Mouse (Mus musculus) urinary bladder, postnatal 14 days (tissue): ENCODE measurements around the gene Rps2.
"Not testable (repeated sequence)": the region's sequence is repeated elsewhere in the genome, so short reads cannot be mapped to it uniquely, and the experiment has no call there.

Experiments
- DNase-seq: peaks from one replicate; pipeline ENCODE4 v3.0.0; 2021; ENCODE audit warnings: low spot score

Rps2 gene

DNA sequence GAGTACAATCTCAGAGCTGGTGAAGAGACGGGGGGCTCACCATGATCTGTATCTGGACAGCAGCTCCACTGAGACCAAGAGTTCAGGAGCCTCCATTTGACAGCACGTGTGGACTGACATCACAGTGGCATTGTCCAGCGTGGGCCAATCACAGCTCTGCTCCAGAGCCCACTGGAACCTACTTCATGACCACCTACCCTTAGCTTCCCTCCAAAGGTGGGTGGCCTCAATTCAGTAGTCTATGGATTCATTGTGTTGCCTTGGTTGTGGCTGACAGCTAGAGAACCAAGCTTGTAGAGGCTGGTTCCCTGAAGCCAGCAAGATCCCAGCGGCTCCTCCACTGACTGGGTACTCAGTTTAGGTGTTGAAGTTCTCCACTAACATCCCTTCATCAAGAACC, at the start of gene Rps2, which contains the start of gene Rnf151:
TSS of gene Rps2 (plus strand) at position 174 of the 400 bp plus-strand sequence.
TSS of gene Rnf151 (minus strand) at position 121 of the 400 bp plus-strand sequence.
- DNase-seq = no peak

DNA sequence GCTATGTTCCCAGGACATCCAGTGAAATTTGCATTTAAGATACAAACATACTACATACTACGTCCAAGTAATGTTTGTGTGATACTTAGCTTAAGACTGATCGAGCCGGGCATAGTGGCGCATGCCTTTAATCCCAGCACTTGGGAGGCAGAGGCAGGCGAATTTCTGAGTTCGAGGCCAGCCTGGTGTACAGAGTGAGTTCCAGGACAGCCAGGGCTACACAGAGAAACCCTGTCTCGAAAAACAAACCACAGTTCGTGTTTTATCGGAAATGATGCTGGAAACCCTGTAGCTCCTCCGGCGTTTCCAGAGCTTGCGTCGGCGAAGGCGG, 48.7 kb upstream of the Rps2 start:
- not testable (repeated sequence) for DNase-seq

DNA sequence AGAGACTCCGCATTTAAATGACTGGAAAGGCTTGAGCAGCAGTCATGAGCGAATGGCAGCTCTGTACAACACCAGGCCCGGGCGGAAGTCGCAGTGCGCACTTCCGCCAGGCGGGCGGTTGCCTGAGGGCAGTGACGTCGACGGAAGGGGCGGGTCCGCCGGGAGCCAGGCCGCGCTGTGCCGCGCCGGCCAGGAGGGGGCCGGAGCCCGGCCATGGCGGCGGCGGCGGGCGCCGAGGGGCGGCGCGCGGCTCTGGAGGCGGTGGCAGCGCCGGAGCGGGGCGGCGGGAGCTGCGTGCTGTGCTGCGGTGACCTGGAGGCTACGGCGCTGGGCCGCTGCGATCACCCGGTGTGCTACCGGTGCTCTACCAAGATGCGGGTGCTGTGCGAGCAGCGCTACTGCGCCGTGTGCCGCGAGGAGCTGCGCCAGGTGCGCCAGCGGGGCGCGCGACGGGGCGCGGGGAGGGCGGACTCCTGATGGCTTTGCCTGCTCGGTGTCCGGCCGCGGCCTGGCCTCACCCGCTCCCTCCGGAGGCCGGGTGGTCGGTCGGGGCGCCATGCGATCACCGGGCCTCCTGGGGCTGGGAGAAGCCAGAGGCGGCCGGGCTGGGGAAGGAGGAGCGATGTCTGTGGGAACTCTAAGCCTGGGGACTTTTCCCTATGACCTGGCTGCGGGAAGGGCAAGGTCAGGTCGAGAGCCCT, 48.2 kb upstream of the Rps2 start, which contains the start of gene Zfp598:
TSS of gene Zfp598 (plus strand) at position 143 of the 701 bp plus-strand sequence.
- DNase-seq = peak; percentile 96

DNA sequence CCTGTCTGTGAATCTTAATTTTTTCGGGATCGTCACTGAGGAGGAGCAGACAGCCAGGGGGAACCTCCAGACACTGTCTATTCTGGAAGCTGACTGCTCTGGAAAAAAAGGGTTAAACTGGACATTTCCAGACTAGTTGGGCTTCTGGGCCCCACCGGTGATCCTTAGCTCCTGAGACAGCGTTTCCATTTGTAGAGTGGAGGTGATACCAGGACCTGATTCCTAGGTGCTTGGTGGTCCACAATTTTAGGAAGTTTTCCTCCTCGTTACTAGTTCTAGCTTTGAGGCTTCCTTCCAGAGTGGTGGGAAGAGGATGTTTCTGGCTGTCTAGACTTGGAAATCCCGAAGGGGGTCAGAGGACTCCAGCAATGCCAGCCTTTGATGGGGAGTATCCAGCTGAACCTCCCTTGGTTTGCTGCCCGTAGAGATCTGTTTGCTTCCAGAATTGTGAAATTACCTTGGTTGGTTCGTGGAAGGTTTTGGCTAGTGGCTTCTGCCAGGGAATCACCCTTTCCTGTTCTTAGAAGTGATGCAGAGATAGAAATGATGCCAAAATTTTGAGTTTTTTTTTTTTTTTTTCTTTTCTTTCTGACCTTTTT, 47.6 kb upstream of the Rps2 start:
- no peak for DNase-seq

DNA sequence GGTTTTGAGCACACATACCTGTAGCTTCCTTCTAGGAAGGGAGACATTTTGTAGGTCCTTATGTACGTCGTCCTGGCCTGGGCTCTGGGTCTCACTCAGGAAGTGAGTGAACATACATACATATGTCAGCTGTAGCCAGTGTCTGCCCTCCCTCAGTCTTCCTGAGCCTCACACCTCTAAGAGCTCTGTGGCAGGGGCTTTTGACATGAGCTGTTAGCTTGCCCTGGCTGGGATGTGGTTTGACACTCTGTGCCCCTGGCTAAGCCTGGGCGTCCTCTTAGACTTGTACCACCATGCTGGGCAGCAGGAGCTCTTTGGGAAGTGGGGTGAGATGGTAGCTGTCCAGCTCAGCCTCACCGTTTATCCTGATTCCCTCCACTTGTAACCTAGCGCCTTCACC, 46.6 kb upstream of the Rps2 start:
- DNase-seq = no peak

DNA sequence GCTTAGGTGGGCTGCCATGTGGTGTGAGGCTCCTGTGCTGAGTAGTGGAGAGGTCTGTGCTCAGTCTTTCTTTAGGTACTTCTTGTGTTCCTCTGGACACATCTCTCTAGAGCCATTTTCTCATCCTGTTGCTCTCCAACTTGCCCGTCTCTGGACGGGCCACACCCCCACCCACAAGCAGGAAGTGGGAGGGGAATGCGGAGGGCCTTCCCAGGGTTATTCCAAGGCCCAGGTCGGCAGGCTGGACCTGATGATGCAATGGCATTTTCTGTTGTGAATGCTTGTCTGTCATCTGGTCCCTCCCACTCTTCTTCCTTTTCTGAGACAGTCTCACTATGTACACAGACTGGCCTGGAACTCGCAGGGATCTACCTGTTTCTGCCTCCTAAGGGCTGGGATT, 45.8 kb upstream of the Rps2 start:
- DNase-seq = peak; percentile 43

DNA sequence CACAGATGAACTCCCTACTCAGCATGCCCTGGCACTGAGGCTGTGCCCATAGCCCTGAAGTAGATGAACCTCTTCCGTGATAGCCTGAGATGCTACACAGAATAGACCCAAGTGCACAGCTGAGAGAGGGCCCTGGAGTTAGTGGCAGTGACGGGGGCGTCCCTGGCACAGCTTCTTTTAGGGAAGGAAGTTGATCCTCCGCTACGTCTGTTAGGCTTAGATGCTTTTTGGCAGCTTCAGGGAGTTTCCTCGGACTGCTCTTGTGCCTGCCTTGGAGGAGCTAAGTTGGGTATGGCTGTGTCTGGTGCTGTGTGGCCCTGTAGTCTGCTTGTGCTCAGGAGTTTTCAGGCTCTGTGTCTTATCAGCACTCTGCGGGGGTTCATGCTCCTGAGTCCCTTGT, 43.6 kb upstream of the Rps2 start:
- DNase-seq = no peak

DNA sequence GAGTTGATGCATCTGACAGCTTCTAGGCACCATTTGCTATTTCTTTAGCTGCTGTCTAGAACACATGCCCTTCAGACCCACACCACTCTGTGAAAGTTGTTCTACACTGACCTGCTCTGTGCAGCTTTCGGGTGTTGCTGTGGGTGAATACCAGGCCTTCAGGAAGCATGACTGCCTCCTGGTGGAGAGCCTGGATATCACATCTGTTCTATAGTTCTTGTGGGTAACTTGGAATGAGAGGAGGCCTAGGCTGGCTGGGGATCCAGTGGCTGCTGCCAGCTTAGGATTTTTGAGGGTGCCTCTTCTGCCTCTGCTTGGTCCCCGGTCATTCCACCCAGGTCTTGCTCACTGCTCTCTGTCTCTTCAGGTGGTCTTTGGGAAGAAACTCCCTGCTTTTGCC, 41.7 kb upstream of the Rps2 start:
- DNase-seq = peak; percentile 71

DNA sequence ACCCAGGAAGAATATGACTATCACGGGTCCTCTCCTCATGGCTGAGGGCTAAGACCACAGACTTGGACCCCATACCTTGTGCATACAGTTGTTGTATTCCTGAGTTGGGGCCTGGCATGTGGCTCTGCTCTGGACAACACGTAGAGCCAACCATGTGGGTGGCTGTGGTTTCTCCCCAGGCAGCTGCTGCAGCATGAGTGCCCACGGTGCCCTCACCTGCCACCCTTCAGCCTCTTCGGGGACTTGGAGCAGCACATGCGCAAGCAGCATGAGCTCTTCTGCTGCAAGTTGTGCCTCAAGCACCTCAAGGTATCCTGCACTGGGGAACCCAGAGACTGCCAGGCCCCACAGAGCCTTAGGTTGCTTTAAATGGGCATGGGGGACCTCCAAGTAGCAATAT, 41.0 kb upstream of the Rps2 start:
- DNase-seq = no peak

DNA sequence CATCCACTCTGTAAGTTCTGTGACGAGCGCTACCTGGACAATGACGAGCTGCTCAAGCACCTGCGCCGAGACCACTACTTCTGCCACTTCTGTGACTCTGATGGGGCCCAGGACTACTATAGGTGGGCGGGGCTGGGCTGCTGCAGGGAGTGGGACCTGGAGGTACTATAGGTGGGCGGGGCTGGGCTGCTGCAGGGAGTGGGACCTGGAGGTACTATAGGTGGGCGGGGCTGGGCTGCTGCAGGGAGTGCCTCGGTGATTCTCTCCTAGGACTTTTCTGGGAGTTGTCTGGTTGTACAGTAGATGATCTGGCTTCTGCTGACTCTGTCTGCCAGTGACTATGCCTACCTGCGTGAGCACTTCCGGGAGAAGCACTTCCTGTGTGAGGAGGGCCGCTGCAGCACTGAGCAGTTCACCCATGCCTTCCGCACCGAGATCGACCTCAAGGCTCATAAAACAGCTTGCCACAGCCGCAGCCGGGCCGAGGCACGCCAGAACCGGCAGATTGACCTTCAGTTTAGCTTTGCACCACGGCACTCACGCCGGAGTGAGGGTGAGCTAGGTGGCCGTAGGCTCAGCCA, 40.3 kb upstream of the Rps2 start:
- no peak for DNase-seq

DNA sequence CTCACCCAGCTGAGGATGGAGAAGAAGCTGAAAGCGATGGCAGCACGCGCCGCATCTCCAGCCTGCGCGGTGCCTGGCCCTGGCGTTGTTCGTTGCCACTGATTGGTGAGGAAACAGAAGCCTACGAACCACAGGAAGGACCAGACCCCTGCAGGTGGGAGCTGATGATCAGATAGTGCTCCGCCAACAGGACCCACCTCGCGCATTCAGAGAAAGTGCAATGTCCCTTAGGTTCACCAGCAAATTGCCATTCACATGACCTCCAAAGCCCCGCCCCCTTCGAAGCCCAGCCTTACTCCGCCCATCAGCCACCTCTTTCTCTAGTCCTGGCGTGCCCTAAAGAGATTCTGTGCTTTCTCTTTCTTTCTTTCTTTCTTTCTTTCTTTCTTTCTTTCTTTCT, 31.4 kb upstream of the Rps2 start:
- no peak for DNase-seq

DNA sequence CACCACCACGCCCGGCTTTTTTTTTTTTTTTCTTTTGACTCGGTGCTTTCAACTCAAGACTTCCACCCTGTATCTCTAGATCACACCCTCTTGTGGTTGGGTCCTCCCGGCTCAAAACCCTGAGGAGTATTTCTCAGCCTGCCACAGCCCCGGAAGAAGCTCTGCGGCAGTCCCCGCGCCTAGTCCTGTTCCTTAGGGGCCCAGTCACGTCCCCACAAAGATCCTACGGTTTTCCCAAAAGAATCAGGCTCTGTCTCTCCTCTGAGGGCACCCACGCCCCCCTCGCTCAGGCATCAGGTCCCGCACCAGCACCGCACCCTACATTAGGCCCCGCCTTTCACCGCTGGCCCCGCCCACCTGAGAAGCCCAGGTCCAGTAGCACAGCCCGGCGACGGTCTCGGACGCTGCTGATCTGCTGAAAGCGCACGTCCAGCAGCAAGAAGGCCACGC, 30.7 kb upstream of the Rps2 start:
- peak; percentile 63 for DNase-seq

DNA sequence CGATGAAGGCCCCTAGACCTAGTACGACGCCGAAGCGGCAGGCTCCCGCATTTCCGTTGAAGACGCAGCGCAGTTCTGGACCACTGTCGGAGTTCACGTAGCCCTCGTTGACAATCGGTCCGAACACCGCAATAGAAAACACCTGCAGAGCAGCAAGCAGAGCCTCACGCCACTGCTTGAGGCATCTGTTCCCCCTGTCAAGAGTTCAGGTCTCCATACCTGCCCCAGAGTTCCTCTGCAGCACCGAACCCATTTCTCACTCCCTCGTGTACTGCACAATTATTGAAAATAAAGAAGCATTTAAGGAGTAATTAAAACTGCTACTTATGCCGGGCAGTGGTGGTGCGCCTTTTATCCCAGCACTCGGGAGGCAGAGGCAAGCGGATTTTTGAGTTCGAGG, 30.3 kb upstream of the Rps2 start:
- DNase-seq = no peak

DNA sequence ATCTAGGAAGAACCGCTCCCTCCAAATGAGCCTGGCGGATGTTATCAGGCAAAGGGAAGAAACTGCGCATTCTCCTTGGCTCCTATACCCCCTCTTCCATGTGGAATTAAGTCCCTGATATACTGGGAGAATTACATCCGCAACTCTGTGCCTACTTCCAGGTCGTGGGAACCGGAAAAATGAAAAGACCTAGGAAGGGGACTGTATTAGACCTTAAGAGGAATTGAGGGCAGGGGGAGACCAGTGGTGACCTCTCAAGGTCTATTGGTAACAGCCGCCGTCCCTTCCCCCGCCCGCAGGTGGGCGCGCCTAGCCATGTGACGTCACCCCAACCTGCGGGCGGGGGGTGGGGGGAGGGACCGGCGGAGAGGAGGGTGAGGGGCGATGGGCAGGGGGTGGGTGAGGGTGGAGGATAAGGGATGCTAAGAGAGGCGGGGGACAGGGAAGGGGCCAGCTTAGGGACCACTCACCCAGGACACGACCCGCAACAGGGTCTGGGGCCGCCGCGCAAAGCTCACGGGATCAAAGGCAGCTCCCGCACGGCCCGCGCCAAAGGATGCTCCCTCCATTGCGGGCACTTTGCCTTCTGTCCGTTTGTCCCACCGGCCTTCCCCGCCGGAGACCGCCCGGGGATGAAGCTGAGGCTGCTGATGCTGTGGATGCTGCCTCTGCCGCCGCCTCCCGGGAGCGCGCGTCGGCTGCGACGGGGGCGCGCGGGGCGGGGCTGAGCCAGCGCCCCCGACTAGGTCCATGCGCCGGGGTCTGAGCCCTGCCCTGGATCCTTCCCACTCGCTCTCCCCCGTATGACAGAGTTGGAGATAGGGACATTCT, 28.4 kb upstream of the Rps2 start, which contains the start of gene Syngr3:
TSS of gene Syngr3 (minus strand) at position 705 of the 831 bp plus-strand sequence.
- no peak for DNase-seq

DNA sequence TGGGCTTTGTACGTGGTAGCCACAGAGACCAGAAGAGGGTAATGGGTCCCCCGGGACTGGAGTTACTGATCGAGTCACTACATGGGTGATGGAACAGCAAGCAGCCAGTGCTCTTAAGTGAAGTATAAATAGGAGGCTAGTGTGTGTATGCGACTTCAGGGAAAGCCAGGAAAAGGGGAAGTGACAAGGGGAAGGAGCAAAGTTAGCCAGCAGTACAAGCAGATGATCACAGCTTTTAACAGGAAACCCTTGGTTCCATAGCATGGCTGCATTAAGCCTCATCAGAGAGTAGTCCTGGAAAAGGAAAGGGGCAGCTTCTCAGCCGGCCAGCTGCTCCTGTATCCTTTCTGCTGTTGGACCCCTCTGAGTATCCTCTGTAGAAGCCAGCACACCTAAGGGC, 25.5 kb upstream of the Rps2 start:
- no peak for DNase-seq

DNA sequence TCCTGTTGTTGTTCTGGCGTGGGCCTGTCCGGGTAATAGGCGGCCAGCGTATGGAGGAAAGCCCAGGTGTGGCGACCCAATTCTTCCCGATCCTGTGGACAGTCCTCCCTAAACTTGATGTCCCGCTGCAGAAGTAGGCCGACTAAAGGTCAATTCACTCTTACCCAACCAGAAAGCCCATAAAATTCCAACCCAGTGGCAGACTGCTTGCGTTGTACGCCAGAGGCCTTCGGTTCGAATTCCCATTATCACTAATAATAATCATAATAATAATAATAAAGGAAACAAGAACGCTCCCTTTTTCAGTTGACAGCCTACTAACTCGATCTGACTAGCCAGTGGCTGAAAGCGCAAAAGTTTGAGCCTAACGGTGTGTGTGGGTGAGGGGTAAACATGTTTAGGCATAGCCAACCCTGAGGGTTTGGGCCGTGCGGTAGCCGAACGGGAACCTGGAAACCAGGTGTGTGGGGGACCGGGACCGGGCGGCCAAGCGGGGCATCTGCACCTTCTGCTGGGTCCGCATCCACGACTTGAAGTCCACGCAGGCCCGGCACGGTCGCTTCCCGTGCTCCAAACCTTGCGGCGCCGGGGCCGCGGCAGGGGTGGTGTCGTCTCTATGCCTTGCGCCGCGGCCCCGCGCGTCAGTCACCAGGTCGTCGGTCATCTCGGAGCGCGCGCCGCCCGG, 22.4 kb upstream of the Rps2 start:
- DNase-seq = no peak

DNA sequence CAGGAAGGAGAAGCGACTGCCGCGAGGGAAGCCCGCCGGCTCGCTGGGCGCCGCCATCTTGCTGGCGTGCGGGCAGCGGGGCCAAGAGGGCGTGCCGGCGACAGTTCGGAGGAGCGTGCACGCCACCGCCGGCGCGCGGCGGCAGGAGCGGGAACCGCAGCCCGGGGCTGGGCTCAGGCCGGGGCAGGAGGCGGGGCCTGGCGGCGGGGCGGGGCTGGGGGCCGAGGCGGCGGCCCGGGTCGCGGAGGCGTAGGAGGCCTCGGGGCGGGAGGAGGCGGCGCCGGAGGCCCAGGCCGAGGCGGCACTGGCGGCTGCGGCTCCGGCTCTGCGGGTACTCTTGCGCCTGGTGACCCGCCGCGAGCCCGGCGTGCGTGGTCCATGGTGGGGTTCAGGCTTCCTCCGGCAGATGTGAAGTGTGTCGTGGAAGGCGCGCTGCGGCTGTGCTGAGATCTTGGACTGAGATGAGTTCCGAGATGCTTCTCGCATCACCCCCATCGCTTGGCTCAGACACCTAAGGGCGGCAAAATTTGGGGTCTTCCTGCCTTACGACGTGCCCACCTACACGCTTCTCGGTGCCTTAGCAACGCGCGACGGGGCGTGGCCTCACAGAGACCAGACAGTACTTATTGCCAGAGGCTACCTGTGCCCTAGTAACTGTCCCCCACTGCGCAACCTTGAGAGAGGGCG, 21.8 kb upstream of the Rps2 start, which contains the start of the genes Gfer and Noxo1:
TSS of gene Gfer (minus strand) at position 146 of the 687 bp plus-strand sequence.
TSS of gene Noxo1 (plus strand) at position 224 of the 687 bp plus-strand sequence.
- peak; percentile 90 for DNase-seq

DNA sequence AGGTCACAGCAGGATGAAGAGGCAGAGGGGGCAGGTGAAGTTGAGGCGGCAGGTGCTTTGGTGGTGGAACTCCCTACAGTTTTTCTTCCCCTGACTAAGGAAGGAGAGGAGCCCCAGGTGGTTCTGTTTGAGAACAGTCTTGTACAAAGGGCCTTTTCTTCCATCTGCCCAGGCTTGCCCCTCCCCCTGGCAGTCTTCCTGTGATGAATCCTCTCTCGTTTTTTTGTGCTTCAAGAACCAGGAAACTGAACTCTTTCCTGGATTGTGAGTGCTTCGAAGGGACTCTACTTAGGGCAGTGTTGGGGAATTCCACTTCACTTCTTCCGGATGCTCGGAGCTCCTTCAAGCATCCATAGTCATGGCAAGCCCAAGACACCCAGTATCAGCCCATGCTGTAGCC, 19.9 kb upstream of the Rps2 start:
- no peak for DNase-seq

DNA sequence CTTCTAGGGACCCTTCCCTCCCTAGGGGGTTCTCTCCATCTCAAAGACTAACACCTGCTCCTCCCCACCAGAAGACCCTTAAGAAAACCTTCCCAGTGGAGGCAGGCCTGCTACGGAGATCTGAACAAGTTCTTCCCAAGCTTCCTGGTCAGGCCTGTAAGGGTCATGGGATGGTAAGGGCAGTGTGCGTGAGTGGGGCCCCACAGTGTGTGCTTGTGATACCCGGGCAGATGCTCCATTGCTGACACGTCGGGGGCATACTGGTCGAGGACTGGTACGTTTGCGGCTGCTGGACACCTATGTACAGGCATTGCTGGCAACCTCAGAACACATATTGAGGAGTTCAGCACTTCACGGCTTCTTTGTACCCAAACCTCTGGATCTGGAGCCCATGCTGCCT, 19.2 kb upstream of the Rps2 start:
- DNase-seq = no peak

DNA sequence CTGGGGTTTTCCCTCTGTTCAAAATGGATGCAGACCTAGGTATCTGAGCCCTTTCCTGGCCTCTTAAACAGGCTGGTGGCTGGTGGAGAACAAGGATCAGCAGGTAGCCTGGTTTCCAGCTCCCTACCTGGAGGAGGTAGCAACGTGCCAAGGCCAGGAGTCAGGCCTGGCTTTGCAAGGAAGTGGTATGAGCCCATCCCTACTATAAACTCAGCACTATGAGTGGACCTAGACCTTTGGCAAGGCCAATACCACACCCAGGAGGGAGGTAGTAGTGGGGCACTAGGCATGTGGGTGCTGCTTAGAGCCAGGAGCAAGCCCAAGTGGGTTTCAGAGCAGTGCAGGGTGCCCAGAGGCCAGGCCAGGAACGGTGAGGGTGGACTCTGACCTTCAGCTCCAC, 18.4 kb upstream of the Rps2 start:
- no peak for DNase-seq

DNA sequence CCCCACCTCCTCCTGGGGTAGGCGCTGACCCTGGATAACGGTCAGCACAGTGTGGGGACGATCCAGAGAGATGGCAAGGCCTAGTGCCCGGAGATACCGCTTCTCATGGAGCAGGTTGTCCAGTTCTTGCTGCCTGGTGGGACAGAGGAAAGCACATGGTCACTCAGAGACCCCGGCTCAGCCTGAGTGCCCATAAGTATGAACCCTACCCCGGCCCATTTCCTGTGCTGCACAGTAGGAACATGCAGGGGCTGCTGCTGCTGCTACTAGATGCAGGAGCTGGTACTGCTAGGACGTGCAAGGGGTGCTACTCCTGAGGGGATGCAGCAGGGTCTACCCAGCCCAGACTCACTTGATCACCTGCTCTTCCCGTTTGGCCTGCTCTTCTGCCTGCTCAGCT, 16.7 kb upstream of the Rps2 start:
- DNase-seq = no peak
